Mouse (Mus musculus): ENCODE results near the gene Zfp316. TPM values are rescaled to one million over a fixed set of nuclear protein-coding genes. Genes with fewer than 3 reads are reported as not detected.
A peak's percentile ranks its signal among the peaks of the same experiment; 100 is the strongest.

Zfp316 gene
- polyA plus RNA-seq, 1 experiment from 2014 or later: 4.6 TPM

GRCm38 (mm10) chr5:143255802-143256201 is 14.0 kb downstream of the Zfp316 start:
- ATAC-seq (ENCODE audit: insufficient number of reproducible peaks, low FRiP score): no peak
- H3K36me3 ChIP-seq: peaks cover 29% of the 10 kb centered on the region
- 81% methylated on average over 5 of the region's 5 CpGs for WGBS

GRCm38 (mm10) chr5:143255131-143255519 is 14.7 kb downstream of the Zfp316 start:
- Histone ChIP-seq H3K4me2 (peak overlapping the region; percentile 90), H3K36me3 (peaks cover 23% of the 10 kb centered on the region), H3K27ac (ENCODE audit: poor library complexity, severe bottlenecking) (no peak overlapping the region), H3K27me3 (replicated peaks) (peaks cover 92% of the 10 kb centered on the region), H3K9me3 (replicated peaks) (no peaks in the 10 kb centered on the region), H3K4me1 (replicated peaks) (peaks cover 24% of the 10 kb centered on the region), H3K4me3 (peak overlapping the region; percentile 47), H3K9ac (no peak overlapping the region)
- WGBS: 12% methylated on average over 24 of the region's 24 CpGs
- ATAC-seq (ENCODE audit: insufficient number of reproducible peaks, low FRiP score): no peak

More at GRCm38 (mm10) chr5:143255802-143256201, 14.0 kb downstream of the Zfp316 start:
- Histone ChIP-seq H3K4me3 (no peak overlapping the region), H3K4me1 (replicated peaks) (peaks cover 24% of the 10 kb centered on the region), H3K4me2 (no peak overlapping the region), H3K27me3 (replicated peaks) (peaks cover 87% of the 10 kb centered on the region), H3K9ac (no peak overlapping the region), H3K27ac (ENCODE audit: poor library complexity, severe bottlenecking) (no peak overlapping the region), H3K9me3 (replicated peaks) (no peaks in the 10 kb centered on the region)

GRCm38 (mm10) chr5:143254487-143255130 is 15.2 kb downstream of the Zfp316 start:
- Histone ChIP-seq H3K4me2 (peak overlapping the region; percentile 90), H3K4me1 (replicated peaks) (peaks cover 24% of the 10 kb centered on the region), H3K27ac (ENCODE audit: poor library complexity, severe bottlenecking) (no peak overlapping the region), H3K27me3 (replicated peaks) (peaks cover 94% of the 10 kb centered on the region), H3K36me3 (peaks cover 18% of the 10 kb centered on the region), H3K9ac (no peak overlapping the region), H3K4me3 (peak overlapping the region; percentile 47), H3K9me3 (replicated peaks) (no peaks in the 10 kb centered on the region)
- ATAC-seq (ENCODE audit: insufficient number of reproducible peaks, low FRiP score): 0 out of 2 replicates have a peak, but pooled peaks have one; percentile 33
- 9% methylated on average over 66 of the region's 66 CpGs for WGBS

GRCm38 (mm10) chr5:143253881-143254486 is 15.8 kb downstream of the Zfp316 start:
- peaks cover 98% of the 10 kb centered on the region for H3K27me3 ChIP-seq (replicated peaks)
- H3K4me1 ChIP-seq (replicated peaks): peaks cover 24% of the 10 kb centered on the region
- peaks cover 14% of the 10 kb centered on the region; the same call in 1 of the 2 replicates for H3K36me3 ChIP-seq
- H3K9ac ChIP-seq: peak overlapping the region; percentile 44
- peak overlapping the region; percentile 90 for H3K4me2 ChIP-seq
- peak overlapping the region; percentile 47 for H3K4me3 ChIP-seq
- H3K27ac ChIP-seq (ENCODE audit: poor library complexity, severe bottlenecking): no peak overlapping the region
- no peak for ATAC-seq (ENCODE audit: insufficient number of reproducible peaks, low FRiP score)
- 5% methylated on average over 81 of the region's 81 CpGs for WGBS
- no peaks in the 10 kb centered on the region for H3K9me3 ChIP-seq (replicated peaks)

- Histone ChIP-seq H3K4me3 (peak overlapping the region; percentile 47), H3K27me3 (replicated peaks) (peaks cover 93% of the 10 kb centered on the region), H3K4me1 (replicated peaks) (peaks cover 24% of the 10 kb centered on the region), H3K4me2 (peak overlapping the region; percentile 90), H3K9me3 (replicated peaks) (no peaks in the 10 kb centered on the region), H3K27ac (ENCODE audit: poor library complexity, severe bottlenecking) (no peak overlapping the region), H3K9ac (peak overlapping the region; percentile 44), H3K36me3 (peaks cover 15% of the 10 kb centered on the region)
- 2% methylated on average over 103 of the region's 103 CpGs for WGBS
- ATAC-seq (ENCODE audit: insufficient number of reproducible peaks, low FRiP score): no peak
Measured at GRCm38 (mm10) chr5:143253186-143253880, 16.5 kb downstream of the Zfp316 start.

GRCm38 (mm10) chr5:143252791-143253185 is 17.0 kb downstream of the Zfp316 start:
- ATAC-seq (ENCODE audit: insufficient number of reproducible peaks, low FRiP score): no peak
- H3K27ac ChIP-seq (ENCODE audit: poor library complexity, severe bottlenecking): no peak overlapping the region
- peak overlapping the region; percentile 47 for H3K4me3 ChIP-seq
- peaks cover 18% of the 10 kb centered on the region for H3K36me3 ChIP-seq
- peaks cover 87% of the 10 kb centered on the region for H3K27me3 ChIP-seq (replicated peaks)
- no peak overlapping the region for H3K9ac ChIP-seq
- H3K4me2 ChIP-seq: peak overlapping the region; percentile 90
- WGBS: 10% methylated on average over 18 of the region's 18 CpGs
- peaks cover 24% of the 10 kb centered on the region for H3K4me1 ChIP-seq (replicated peaks)
- H3K9me3 ChIP-seq (replicated peaks): no peaks in the 10 kb centered on the region

GRCm38 (mm10) chr5:143252039-143252438 is 17.8 kb downstream of the Zfp316 start:
- Histone ChIP-seq H3K36me3 (peaks cover 21% of the 10 kb centered on the region), H3K4me1 (replicated peaks) (peaks cover 24% of the 10 kb centered on the region), H3K27me3 (replicated peaks) (peaks cover 80% of the 10 kb centered on the region), H3K9me3 (replicated peaks) (no peaks in the 10 kb centered on the region), H3K4me2 (no peak overlapping the region), H3K9ac (no peak overlapping the region), H3K4me3 (no peak overlapping the region), H3K27ac (ENCODE audit: poor library complexity, severe bottlenecking) (no peak overlapping the region)
- WGBS: 62% methylated on average over 6 of the region's 6 CpGs
- no peak for ATAC-seq (ENCODE audit: insufficient number of reproducible peaks, low FRiP score)

GRCm38 (mm10) chr5:143244926-143245325 is 24.9 kb downstream of the Zfp316 start:
- ATAC-seq (ENCODE audit: insufficient number of reproducible peaks, low FRiP score): no peak
- peaks cover 14% of the 10 kb centered on the region for H3K9me3 ChIP-seq (replicated peaks)
- H3K4me3 ChIP-seq: no peak overlapping the region
- 95% methylated on average over 26 of the region's 26 CpGs for WGBS
- H3K4me1 ChIP-seq (replicated peaks): no peaks in the 10 kb centered on the region
- no peak overlapping the region for H3K27ac ChIP-seq (ENCODE audit: poor library complexity, severe bottlenecking)
- H3K4me2 ChIP-seq: no peak overlapping the region
- H3K36me3 ChIP-seq: peaks cover 83% of the 10 kb centered on the region
- H3K9ac ChIP-seq: no peak overlapping the region
- peaks cover 10% of the 10 kb centered on the region for H3K27me3 ChIP-seq (replicated peaks)

- Histone ChIP-seq H3K4me1 (replicated peaks) (peaks cover 13% of the 10 kb centered on the region), H3K4me2 (peak overlapping the region; percentile 73), H3K27ac (ENCODE audit: poor library complexity, severe bottlenecking) (no peak overlapping the region), H3K4me3 (peak overlapping the region; percentile 71), H3K9ac (peak overlapping the region; percentile 86), H3K9me3 (replicated peaks) (no peaks in the 10 kb centered on the region; the same call in 1 of the 2 replicates), H3K27me3 (replicated peaks) (no peaks in the 10 kb centered on the region), H3K36me3 (peaks cover 37% of the 10 kb centered on the region)
- ATAC-seq (ENCODE audit: insufficient number of reproducible peaks, low FRiP score): no peak
- 41% methylated on average over 9 of the region's 9 CpGs for WGBS
Measured at GRCm38 (mm10) chr5:143236036-143236435, 33.8 kb downstream of the Zfp316 start.

GRCm38 (mm10) chr5:143235028-143235693 is 34.7 kb downstream of the Zfp316 start, which contains the start of gene Zfp12:
Gene Zfp12 (plus strand): TSS chr5:143235163.
- H3K4me2 ChIP-seq: peak within 1 kb of the TSS; percentile 73
- peaks cover 13% of the 10 kb centered on the region for H3K4me1 ChIP-seq (replicated peaks)
- no peaks in the 10 kb centered on the region for H3K27me3 ChIP-seq (replicated peaks)
- peak within 1 kb of the TSS; percentile 87 for H3K27ac ChIP-seq (ENCODE audit: poor library complexity, severe bottlenecking)
- peak within 1 kb of the TSS; percentile 71 for H3K4me3 ChIP-seq
- peaks cover 29% of the 10 kb centered on the region for H3K36me3 ChIP-seq
- WGBS: under 1% methylated on average over 58 of the region's 58 CpGs
- ATAC-seq (ENCODE audit: insufficient number of reproducible peaks, low FRiP score): peak; percentile 96
- H3K9ac ChIP-seq: peak within 1 kb of the TSS; percentile 86
- H3K9me3 ChIP-seq (replicated peaks): no peaks in the 10 kb centered on the region

GRCm38 (mm10) chr5:143226790-143227189 is 43.0 kb downstream of the Zfp316 start, which contains the start of gene Spdye4a:
Gene Spdye4a (minus strand): TSS chr5:143226890.
- Histone ChIP-seq H3K27ac (ENCODE audit: poor library complexity, severe bottlenecking) (no peak within 1 kb of the TSS), H3K9me3 (replicated peaks) (peaks cover 7% of the 10 kb centered on the region), H3K4me3 (no peak within 1 kb of the TSS), H3K27me3 (replicated peaks) (no peaks in the 10 kb centered on the region), H3K9ac (no peak within 1 kb of the TSS), H3K4me1 (replicated peaks) (no peaks in the 10 kb centered on the region), H3K36me3 (no peaks in the 10 kb centered on the region), H3K4me2 (no peak within 1 kb of the TSS)
- no peak for ATAC-seq (ENCODE audit: insufficient number of reproducible peaks, low FRiP score)
- WGBS: 76% methylated on average over 3 of the region's 3 CpGs
